Mouse (Mus musculus) gastrocnemius, adult 2 months (tissue): ENCODE measurements at regions not wholly inside any gene's neighbourhood (a gene's known extent, or its start where the extent isn't known, plus 50 kb on each side); places are given as distances from the start of the nearest gene placed in this dataset.

Experiments
- DNase-seq: peaks from one replicate; pipeline ENCODE4 v3.0.0; 2022
- H3K27ac ChIP-seq: fragments of 200-600 bp; 2 replicates; pipeline ENCODE4 v1.8.1; 2022; ENCODE audit warnings: mild to moderate bottlenecking
- H3K4me3 ChIP-seq: fragments of 200-600 bp; 2 replicates; pipeline ENCODE4 v1.8.1; 2022; ENCODE audit warnings: mild to moderate bottlenecking, moderate library complexity
- CTCF ChIP-seq: fragments of 200-600 bp; IDR thresholded peaks from 2 replicates; pipeline ENCODE4 v1.8.1; 2022; ENCODE audit warnings: antibody characterized with exemption, mild to moderate bottlenecking, moderate library complexity
- intact Hi-C: fragments of 180-260 bp; cut with DNase I; formaldehyde crosslinking; loops from one replicate; pipeline ENCODE4 v1.15.1; 2025

DNA sequence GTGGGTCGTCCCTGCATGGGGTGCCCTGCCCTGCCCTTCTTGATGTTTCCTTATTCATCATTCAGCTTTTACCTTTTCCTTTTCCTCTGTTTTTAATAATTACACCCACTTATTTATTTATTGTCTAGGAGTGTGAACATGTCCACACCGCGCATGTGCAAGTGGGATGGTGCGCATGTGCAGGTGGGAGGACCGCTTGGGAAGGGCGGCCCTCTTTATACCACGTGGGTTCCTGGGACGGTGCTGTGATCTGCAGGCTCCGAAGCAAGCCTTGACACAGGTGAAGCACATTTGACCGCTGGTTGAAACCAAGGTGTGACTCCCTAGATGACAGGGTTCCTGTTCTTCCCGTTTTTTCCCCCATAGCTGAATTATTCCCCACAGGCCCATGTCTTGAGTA lies 60.0 kb downstream of the Syf2 start:
- Histone ChIP-seq H3K4me3 (no peak overlapping the region), H3K27ac (no peak overlapping the region)
- DNase-seq, result no peak
- intact Hi-C loops, result no loop called here
- TF ChIP-seq CTCF, result no peak

DNA sequence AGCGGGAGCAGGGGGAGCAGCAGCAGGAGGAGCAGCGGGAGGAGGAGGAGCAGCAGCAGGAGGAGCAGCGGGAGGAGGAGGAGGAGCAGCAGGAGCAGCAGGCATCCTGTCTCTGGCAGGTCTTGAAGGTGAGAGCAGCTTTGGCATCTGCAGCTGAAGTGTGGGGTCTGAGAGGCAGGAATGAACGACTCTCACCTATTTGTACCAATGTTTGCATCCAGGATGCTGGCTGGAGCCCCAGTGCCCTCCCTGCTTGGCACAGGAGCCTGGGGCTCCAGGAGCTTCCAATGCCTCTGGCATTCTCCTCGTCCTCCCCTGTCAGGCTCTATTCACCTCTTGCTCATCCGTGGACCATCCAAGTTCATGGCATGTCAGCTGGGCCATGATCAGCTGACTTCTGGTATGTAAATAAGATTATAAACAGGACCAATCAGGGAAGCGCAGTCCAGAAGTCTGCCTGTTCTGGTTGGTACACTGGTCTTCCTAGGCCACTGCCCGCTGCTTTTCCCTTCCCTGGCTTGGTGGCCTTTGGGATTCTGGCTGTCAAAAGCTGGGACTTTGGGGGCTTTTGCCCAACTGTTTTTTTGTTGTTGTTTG lies 62.9 kb downstream of the Syf2 start:
- DNase-seq, result no peak
- Histone ChIP-seq H3K4me3 (no peak overlapping the region), H3K27ac (no peak overlapping the region)
- intact Hi-C loops, result no loop called here
- no peak for TF ChIP-seq CTCF

DNA sequence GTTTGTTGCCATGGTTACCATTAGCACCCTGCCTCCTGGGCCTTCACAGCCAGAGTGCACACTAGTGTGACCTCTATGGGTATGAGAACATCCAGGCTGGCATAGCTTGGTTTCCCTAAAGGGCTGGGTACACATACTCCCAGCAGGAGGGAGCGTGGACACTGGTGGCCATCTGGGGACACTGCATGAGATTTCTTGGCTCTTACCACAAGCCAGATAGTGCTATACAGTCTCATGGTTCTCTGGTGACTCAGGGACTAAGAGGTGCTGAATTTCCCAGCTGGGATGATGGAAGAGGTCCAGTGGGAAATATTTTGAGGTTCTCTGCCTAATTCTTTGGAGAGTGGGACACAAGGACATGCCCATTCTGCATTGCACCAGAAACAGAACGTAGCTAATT lies 63.5 kb downstream of the Syf2 start:
- intact Hi-C loops, result no loop called here
- DNase-seq, result no peak
- TF ChIP-seq CTCF, result no peak
- Histone ChIP-seq H3K4me3 (no peak overlapping the region), H3K27ac (no peak overlapping the region)

DNA sequence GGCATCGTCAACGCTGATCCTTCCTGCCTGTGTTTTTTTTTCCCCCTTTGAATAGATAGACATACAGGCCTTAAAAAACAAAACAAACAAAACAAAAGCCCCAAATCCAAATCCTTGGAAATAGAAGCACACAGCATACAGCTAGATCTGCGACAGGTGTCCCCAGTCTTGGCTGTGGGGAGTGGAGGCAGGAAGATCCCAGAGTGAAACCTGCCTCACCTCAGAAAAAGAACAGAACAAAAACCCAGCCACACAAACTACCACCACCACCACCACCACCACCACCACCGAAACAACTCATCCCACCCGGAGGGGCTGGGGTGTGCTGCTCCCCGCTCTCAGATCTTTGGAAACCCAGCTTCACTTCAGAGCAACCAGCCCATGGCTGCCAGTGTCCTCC lies 64.0 kb downstream of the Syf2 start:
- H3K27ac ChIP-seq, result no peak overlapping the region
- no peak for DNase-seq
- no peak for TF ChIP-seq CTCF
- intact Hi-C loops, result no loop called here
- H3K4me3 ChIP-seq, result no peak overlapping the region

DNA sequence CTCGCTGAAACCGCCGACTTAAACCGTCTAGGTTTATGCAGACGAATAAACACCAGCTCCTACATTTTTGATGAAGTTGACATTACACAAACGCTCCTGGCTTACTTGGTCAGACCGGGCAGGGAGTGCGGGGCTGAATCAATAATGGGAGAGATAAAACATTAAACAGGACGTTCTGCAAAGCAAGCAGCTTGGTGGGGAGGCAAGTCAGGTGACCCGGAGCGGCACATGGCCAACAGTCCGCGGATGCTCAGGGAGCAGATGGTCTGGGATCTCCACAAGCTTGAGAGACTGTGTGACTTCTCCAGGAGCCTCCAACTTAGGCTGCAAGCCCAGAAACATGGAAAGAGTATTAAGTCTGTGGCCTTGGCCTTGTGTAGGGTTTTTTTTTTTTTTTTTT lies 64.4 kb downstream of the Syf2 start:
- Histone ChIP-seq H3K4me3 (no peak overlapping the region), H3K27ac (no peak overlapping the region)
- intact Hi-C loops, result no loop called here
- DNase-seq, result peak; percentile 71
- TF ChIP-seq CTCF, result no peak

DNA sequence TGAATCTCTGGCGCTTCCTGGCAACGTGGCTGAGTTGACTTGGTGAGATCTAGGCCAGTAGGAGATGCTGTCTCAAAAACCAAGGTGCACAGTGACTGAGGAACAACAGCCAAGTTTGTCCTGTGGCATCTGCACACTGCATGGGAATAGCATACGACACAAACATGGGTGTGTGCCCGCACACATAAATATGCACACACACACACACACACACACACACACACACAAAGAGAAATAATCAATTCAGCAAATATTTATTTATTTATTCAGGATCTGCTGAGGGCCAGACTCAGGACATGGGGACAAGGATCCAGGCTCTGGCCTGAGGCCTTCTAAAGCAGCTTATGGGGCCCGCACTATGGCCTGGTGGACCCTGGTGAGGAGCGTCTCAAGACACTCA lies 65.4 kb downstream of the Syf2 start:
- no peak for TF ChIP-seq CTCF
- no peak overlapping the region for H3K27ac ChIP-seq
- intact Hi-C loops, result no loop called here
- no peak for DNase-seq
- H3K4me3 ChIP-seq, result no peak overlapping the region

DNA sequence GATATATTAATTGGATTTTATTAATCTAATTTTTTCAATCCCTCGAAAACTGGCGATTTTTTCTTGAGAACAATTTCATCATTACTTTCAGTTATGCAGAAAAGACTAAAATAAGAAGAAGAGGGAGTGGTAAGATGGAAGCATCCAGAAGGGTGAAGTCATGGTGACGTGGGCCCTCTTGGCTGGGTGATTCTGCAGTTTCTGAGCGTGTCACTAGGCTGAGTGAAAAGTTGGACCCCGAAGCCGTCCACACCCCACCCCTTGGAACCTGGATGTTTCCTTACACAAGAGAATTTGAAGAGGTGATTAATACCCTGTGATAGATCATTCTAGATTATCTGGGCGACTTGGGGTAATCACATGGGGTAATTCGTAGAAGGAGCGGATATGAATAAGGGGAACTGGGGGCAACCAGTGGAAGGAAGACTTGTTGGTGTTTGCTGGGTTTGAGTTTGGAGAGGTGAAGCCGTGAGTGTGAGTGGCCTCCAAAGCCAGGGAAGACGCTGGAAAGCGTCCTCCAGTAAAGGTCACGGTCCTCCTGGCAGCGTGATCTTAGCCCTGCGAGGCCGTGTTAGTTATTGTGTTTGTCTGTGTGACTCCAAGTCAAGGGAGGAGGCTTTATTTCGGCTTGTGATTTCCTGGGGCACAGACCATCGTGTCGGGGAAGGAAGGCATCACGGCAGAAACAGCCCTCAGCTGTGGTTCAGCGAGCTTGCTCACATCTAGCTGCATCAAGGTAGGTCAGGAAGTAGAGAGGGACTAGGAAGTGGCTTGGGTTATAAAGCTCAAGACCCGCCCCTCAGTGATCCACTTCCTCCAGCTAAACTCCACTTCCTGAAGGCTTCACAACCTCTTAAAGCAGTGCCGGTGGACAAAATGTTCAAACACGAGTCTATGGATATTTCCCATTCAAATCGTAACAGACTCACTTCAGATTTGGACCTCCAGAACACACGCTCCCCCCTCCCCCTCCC lies 67.0 kb downstream of the Syf2 start:
- intact Hi-C loops, result no loop called here
- no peak for TF ChIP-seq CTCF
- DNase-seq, result peak; percentile 67
- no peak overlapping the region for H3K4me3 ChIP-seq
- H3K27ac ChIP-seq, result peak overlapping the region; percentile 51

DNA sequence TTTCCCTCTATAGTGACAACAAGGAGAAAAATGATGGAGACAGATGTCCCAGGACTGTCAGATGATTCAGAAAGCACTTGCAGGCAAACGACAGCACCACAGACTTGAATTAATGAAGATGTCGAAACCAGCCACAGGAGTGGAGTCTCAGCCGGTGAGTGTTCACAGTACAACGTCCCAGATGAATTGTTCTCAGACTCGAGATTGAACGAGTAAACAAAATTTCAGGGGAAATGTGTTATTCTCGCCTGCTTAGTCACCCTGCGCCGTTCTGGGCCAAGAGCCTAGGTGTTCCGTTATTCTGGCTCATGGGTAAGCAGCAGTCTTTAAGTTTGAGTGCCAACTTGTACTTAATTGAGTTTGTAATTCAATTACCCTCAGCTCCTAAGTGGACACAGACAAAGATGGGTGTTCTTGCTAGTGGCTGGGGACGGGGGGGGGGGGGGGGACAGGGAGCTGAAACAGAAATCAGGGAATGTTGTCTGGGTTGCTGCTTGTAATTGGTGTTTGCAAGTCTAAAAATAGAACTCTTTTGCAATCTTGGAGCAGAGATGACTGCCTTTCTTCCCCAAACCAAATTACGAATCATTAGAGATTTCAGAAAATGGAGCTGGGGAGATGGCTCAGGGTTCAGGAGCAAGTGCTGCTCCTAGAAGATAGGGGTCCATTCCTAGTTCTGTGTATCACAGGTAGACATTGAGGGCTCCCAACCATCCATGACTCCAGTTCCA lies 68.4 kb downstream of the Syf2 start:
- Histone ChIP-seq H3K27ac (peak overlapping the region; percentile 6; the same call in 1 of the 2 replicates), H3K4me3 (0 out of 2 replicates have a peak overlapping the region, but pooled peaks have one; percentile 15)
- intact Hi-C loops, result no loop called here
- peak; percentile 68 for DNase-seq
- no peak for TF ChIP-seq CTCF

DNA sequence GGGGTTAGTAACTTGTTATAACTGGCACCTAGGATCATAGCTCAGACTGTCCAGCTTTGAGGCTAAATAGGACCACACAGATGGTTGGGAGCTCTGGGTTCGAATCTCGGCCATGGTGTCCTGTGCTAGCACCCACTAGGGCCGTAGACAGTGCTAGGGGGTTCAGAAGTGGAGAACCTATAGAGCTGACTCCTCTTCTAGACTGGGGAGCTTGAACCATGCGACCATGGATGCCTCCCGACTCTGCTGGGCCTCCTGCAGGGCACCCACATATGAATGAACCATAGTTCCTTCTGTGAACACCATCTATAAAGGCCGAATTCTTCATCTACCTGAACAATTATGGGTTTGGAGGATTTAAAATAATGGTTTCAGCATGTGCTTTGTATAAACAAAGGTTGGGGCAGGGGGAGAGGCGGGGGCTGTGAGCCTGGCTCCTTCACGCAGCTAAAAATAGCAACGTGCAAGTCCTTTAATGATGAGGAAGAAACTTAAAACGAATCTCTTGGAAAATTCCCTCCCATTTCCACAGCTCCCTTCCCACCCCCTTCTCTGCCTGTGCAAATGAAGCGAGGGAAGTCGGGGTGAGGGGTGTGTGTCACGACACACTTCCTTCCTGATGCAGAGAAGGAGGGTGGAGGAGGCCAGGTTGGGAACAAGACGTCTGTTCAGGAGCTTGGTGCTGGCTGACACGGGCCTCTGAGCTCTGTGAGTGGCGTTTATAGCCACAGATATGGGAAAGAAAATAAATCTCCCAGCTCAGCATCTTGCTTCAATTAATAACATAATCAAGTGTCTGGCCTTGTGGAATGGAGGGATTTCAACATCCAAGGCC lies 71.6 kb downstream of the Syf2 start:
- Histone ChIP-seq H3K4me3 (no peak overlapping the region), H3K27ac (no peak overlapping the region)
- intact Hi-C loops, result no loop called here
- DNase-seq, result no peak
- TF ChIP-seq CTCF, result no peak

DNA sequence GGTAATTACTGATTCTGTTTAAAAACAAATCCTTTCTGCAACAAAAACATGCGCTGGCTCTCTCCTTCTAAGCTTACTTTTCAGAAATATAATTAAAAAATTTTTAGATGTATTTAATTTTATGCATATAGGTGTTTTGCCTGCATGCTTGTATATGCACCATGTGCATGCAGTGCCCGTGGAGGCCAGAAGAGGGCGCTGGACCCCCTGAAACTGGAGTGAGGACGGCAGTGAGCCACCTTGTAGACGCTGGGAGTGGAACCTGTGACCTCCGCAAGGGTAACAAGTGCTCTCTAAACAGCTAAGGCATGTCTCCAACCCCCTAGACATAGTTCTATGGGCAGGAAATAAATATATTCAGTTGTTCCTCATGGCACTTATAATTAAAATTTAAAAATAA lies 80.7 kb downstream of the Syf2 start:
- intact Hi-C loops, result loop anchor here (10.0 kb wide), 1 partner anchor 193 kb away; no protein-coding TSS in a partner anchor
- DNase-seq, result no peak
- H3K4me3 ChIP-seq, result no peak overlapping the region
- TF ChIP-seq CTCF, result peak; percentile 12; the same call in 1 of the 2 replicates
- H3K27ac ChIP-seq, result no peak overlapping the region

DNA sequence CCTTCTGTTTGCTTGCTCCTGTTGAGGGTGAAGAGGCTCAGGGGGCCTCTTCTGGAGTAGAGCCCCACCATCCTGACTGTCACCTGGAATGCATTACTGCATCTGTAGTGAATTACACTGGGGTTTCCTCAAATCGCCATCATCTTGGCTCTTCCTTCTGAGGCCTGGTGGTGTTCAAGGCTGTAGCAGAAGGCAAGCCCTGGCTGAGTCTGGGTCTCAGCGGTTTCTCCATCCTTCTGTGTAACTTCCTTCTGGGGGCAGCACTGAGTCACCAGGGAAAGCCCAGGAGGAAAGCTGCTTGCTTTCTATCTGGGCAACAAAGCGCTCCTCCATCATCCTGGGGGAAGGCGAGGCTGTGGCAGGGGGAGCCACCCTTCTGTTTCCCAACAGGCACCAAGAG lies 82.2 kb downstream of the Syf2 start:
- DNase-seq, result no peak
- Histone ChIP-seq H3K27ac (no peak overlapping the region), H3K4me3 (no peak overlapping the region)
- intact Hi-C loops, result loop anchor here (10.0 kb wide), 1 partner anchor 192 kb away; no protein-coding TSS in a partner anchor
- no peak for TF ChIP-seq CTCF

DNA sequence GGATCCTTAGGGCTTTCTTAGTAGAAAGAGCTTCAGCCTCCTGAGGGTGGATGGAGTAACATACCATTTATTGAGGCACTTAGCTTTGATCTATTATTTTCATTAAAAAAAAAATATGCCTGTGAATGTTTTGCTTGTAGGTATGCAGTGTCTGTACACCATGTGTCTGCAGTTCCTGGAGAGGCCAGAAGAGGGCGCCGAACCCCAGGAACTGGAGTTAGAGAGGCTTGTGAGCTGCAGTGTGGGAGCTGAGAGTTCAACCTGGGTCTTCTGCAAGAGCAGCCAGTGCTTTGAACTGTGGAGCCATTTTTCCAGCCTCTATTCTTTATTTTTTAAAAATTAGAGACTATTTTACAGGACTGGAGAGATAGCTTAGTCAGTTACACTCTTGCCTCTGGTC lies 83.2 kb downstream of the Syf2 start:
- no peak for DNase-seq
- Histone ChIP-seq H3K4me3 (no peak overlapping the region), H3K27ac (no peak overlapping the region)
- intact Hi-C loops, result loop anchor here (10.0 kb wide), 1 partner anchor 191 kb away; no protein-coding TSS in a partner anchor
- peak; percentile 24; the same call in 1 of the 2 replicates for TF ChIP-seq CTCF
